Mouse (Mus musculus): ENCODE measurements around the gene Trim69. TPM values are rescaled to one million over a fixed set of nuclear protein-coding genes. Genes with fewer than 3 reads are reported as not detected.

Trim69 gene
- polyA plus RNA-seq, 1 experiment from 2014 or later: 0.09 TPM

- Histone ChIP-seq H3K4me3 (ENCODE audit: low read length) (no peak overlapping the region), H3K27ac (ENCODE audit: low read depth, low read length) (no peak overlapping the region), H3K36me3 (ENCODE audit: control insufficient read depth, insufficient read depth, low read length) (no peaks in the 10 kb centered on the region), H3K9ac (ENCODE audit: low read depth, low read length) (no peak overlapping the region), H3K27me3 (replicated peaks; ENCODE audit: control insufficient read depth, insufficient read depth, low read length) (no peaks in the 10 kb centered on the region), H3K4me2 (ENCODE audit: low read length) (no peak overlapping the region), H3K4me1 (ENCODE audit: control insufficient read depth, insufficient read depth, low read depth, low read length) (no peaks in the 10 kb centered on the region), H3K9me3 (ENCODE audit: control insufficient read depth, low read length) (no peaks in the 10 kb centered on the region)
- no peak for ATAC-seq
- WGBS: 76% methylated on average over 2 of the region's 2 CpGs
Measured at GRCm38 (mm10) chr2:122218234-122218633, 57.7 kb downstream of the Trim69 start.

GRCm38 (mm10) chr2:122221378-122221777 lies 60.9 kb downstream of the Trim69 start:
- Histone ChIP-seq H3K9me3 (ENCODE audit: control insufficient read depth, low read length) (no peaks in the 10 kb centered on the region), H3K4me2 (ENCODE audit: low read length) (no peak overlapping the region), H3K9ac (ENCODE audit: low read depth, low read length) (no peak overlapping the region), H3K4me1 (ENCODE audit: control insufficient read depth, insufficient read depth, low read depth, low read length) (no peaks in the 10 kb centered on the region), H3K27ac (ENCODE audit: low read depth, low read length) (no peak overlapping the region), H3K4me3 (ENCODE audit: low read length) (no peak overlapping the region), H3K27me3 (replicated peaks; ENCODE audit: control insufficient read depth, insufficient read depth, low read length) (no peaks in the 10 kb centered on the region), H3K36me3 (ENCODE audit: control insufficient read depth, insufficient read depth, low read length) (no peaks in the 10 kb centered on the region)
- no peak for ATAC-seq
- WGBS: 87% methylated on average over 4 of the region's 4 CpGs

- no peak overlapping the region for H3K4me2 ChIP-seq (ENCODE audit: low read length)
- no peaks in the 10 kb centered on the region for H3K27me3 ChIP-seq (replicated peaks; ENCODE audit: control insufficient read depth, insufficient read depth, low read length)
- H3K27ac ChIP-seq (ENCODE audit: low read depth, low read length): no peak overlapping the region
- no peak overlapping the region for H3K9ac ChIP-seq (ENCODE audit: low read depth, low read length)
- H3K4me3 ChIP-seq (ENCODE audit: low read length): no peak overlapping the region
- 63% methylated on average over 5 of the region's 5 CpGs for WGBS
- H3K9me3 ChIP-seq (ENCODE audit: control insufficient read depth, low read length): no peaks in the 10 kb centered on the region
- no peaks in the 10 kb centered on the region for H3K36me3 ChIP-seq (ENCODE audit: control insufficient read depth, insufficient read depth, low read length)
- H3K4me1 ChIP-seq (ENCODE audit: control insufficient read depth, insufficient read depth, low read depth, low read length): no peaks in the 10 kb centered on the region
- no peak for ATAC-seq
Measured at GRCm38 (mm10) chr2:122221798-122222197, 61.3 kb downstream of the Trim69 start.

- no peaks in the 10 kb centered on the region for H3K27me3 ChIP-seq (replicated peaks; ENCODE audit: control insufficient read depth, insufficient read depth, low read length)
- no peak overlapping the region for H3K4me2 ChIP-seq (ENCODE audit: low read length)
- no peak overlapping the region for H3K4me3 ChIP-seq (ENCODE audit: low read length)
- H3K9ac ChIP-seq (ENCODE audit: low read depth, low read length): no peak overlapping the region
- H3K9me3 ChIP-seq (ENCODE audit: control insufficient read depth, low read length): no peaks in the 10 kb centered on the region
- H3K36me3 ChIP-seq (ENCODE audit: control insufficient read depth, insufficient read depth, low read length): no peaks in the 10 kb centered on the region
- no peak overlapping the region for H3K27ac ChIP-seq (ENCODE audit: low read depth, low read length)
- 94% methylated on average over 5 of the region's 5 CpGs for WGBS
- no peak for ATAC-seq
- no peaks in the 10 kb centered on the region for H3K4me1 ChIP-seq (ENCODE audit: control insufficient read depth, insufficient read depth, low read depth, low read length)
Measured at GRCm38 (mm10) chr2:122222272-122222671, 61.8 kb downstream of the Trim69 start.

GRCm38 (mm10) chr2:122223654-122224053 lies 63.2 kb downstream of the Trim69 start:
- Histone ChIP-seq H3K4me3 (ENCODE audit: low read length) (no peak overlapping the region), H3K27ac (ENCODE audit: low read depth, low read length) (no peak overlapping the region), H3K27me3 (replicated peaks; ENCODE audit: control insufficient read depth, insufficient read depth, low read length) (no peaks in the 10 kb centered on the region), H3K4me1 (ENCODE audit: control insufficient read depth, insufficient read depth, low read depth, low read length) (no peaks in the 10 kb centered on the region), H3K36me3 (ENCODE audit: control insufficient read depth, insufficient read depth, low read length) (no peaks in the 10 kb centered on the region), H3K4me2 (ENCODE audit: low read length) (no peak overlapping the region), H3K9me3 (ENCODE audit: control insufficient read depth, low read length) (no peaks in the 10 kb centered on the region), H3K9ac (ENCODE audit: low read depth, low read length) (no peak overlapping the region)
- no peak for ATAC-seq

Other genes with a start within 250 kb of the Trim69 start
- 29.0 and 30.1 TPM in 2 replicates for gene Ctdspl2, start 204.7 kb upstream of the Trim69 start, polyA plus RNA-seq (2015; fragmentation: Nextera tagmentation; extraction: Ambion mirVana)
- 0.42 and 0.48 TPM in 2 replicates for gene Mageb3, start 204.6 kb upstream of the Trim69 start, polyA plus RNA-seq (2015; fragmentation: Nextera tagmentation; extraction: Ambion mirVana)
- gene Eif3j1, start 132.2 kb upstream of the Trim69 start, polyA plus RNA-seq (2015; fragmentation: Nextera tagmentation; extraction: Ambion mirVana): 9.6 and 11.5 TPM in 2 replicates
- gene Spg11, start 42.3 kb upstream of the Trim69 start, polyA plus RNA-seq (2015; fragmentation: Nextera tagmentation; extraction: Ambion mirVana): 5.8 and 6.6 TPM in 2 replicates
- gene B2m, start 13.0 kb upstream of the Trim69 start, polyA plus RNA-seq (2015; fragmentation: Nextera tagmentation; extraction: Ambion mirVana): 107 and 120 TPM in 2 replicates
- gene Patl2, start 25.5 kb downstream of the Trim69 start, polyA plus RNA-seq (2015; fragmentation: Nextera tagmentation; extraction: Ambion mirVana): 0.06 and 0.08 TPM in 2 replicates
- not detected in 2 replicates for gene Terb2, start 25.6 kb downstream of the Trim69 start, polyA plus RNA-seq (2015; fragmentation: Nextera tagmentation; extraction: Ambion mirVana)
- gene Sord, start 74.0 kb downstream of the Trim69 start, polyA plus RNA-seq (2015; fragmentation: Nextera tagmentation; extraction: Ambion mirVana): 26.0 and 29.7 TPM in 2 replicates
- gene Duox2, start 137.7 kb downstream of the Trim69 start, polyA plus RNA-seq (2015; fragmentation: Nextera tagmentation; extraction: Ambion mirVana): 0.03 TPM in 1 of 2 replicates, not detected in the other
- 0.19 and 0.36 TPM in 2 replicates for gene Duoxa2, start 138.2 kb downstream of the Trim69 start, polyA plus RNA-seq (2015; fragmentation: Nextera tagmentation; extraction: Ambion mirVana)
- 0.26 and 0.27 TPM in 2 replicates for gene Duoxa1, start 153.0 kb downstream of the Trim69 start, polyA plus RNA-seq (2015; fragmentation: Nextera tagmentation; extraction: Ambion mirVana)
- gene Duox1, start 155.0 kb downstream of the Trim69 start, polyA plus RNA-seq (2015; fragmentation: Nextera tagmentation; extraction: Ambion mirVana): 0.09 and 0.15 TPM in 2 replicates
- gene Shf, start 208.5 kb downstream of the Trim69 start, polyA plus RNA-seq (2015; fragmentation: Nextera tagmentation; extraction: Ambion mirVana): 11.7 and 11.8 TPM in 2 replicates

Measured in hindbrain, embryonic 16.5 days (tissue).